ENCODE assay signal across 14 mouse cellular contexts in the genomic region with DNA sequence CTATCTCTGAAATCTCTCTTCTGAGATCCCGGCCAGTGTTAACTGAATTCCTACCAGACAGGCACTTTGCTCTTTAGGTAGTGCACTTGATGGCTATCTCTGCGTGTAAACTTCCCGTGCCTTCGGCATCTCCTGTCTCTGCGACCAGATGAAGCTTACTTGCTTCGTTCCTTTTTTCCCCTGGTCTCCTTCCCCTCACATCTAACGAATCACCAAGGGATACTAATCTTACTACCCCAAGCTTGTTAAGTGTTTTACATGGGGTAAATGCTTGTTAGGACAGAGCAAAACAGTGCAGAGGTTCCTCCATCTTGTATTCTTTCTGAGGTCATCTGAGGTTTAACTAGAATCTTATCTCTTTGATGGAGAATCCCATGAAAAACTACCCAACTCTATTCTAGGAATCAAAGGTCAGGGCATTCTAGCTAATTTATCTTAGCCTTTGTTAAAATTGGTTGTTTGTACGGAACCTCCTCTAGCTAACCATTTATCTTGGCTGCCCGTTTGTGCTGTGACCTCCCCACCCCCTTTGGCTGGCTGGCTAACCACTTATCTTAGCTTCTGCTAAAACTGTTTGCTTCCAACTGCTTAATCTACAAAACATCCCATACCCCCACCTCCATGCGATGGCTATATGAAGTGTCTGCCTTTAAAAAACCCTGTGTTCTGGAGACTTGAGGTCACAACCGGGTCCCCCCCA.
DNase-seq lines count a peak whose midpoint lies in the region; ATAC-seq and TF ChIP-seq lines count a peak whose summit lies in the region.
"Had no signal": no experiment of that assay in that cellular context is flagged by ENCODE, and none has a peak within 500 bp of the region (broad histone marks: within the 10 kb centered on the region; RNA-seq: fewer than 3 reads in every experiment).

No protein-coding gene starts in this region.

- no peaks in the 10 kb centered on the region for H3K36me3 ChIP-seq in liver, adult 2 months (ENCODE audit: control insufficient read depth, insufficient read depth, low read length)
- H3K36me3 ChIP-seq: embryonic facial prominence, embryonic 15.5 days; hindbrain, embryonic 12.5 days had no signal

- H3K79me2 ChIP-seq in liver, adult 2 months (ENCODE audit: control insufficient read depth, insufficient read depth, low read length): no peaks in the 10 kb centered on the region

- H3K4me3 ChIP-seq in liver, adult 2 months (ENCODE audit: insufficient read depth, low read depth, low read length): peak overlapping the region; percentile 30; the same call in 1 of the 2 replicates
- H3K4me3 ChIP-seq: embryonic facial prominence, embryonic 15.5 days; hindbrain, embryonic 12.5 days had no signal

- TF ChIP-seq CTCF in liver, adult 2 months (IDR thresholded peaks at IDR 0.05; ENCODE audit: low read depth, low read length): no peak

- no peak for ATAC-seq in monocyte, adult 5-6 weeks (replicated peaks; ENCODE audit: insufficient number of reproducible peaks, low FRiP score, low TSS enrichment, poor library complexity, severe bottlenecking)
- ATAC-seq: forebrain, embryonic 16.5 days had no signal

- H3K27ac ChIP-seq in liver, adult 2 months (replicated peaks; ENCODE audit: insufficient read depth, low read depth, low read length): peak overlapping the region; percentile 99
- H3K27ac ChIP-seq: embryonic facial prominence, embryonic 15.5 days; hindbrain, embryonic 12.5 days had no signal

- WGBS in liver, adult 2 months: 20% methylated on average over 11 of the region's 11 CpGs

- H3K4me1 ChIP-seq in liver, adult 2 months (ENCODE audit: control insufficient read depth, insufficient read depth, low read length): peaks cover 42% of the 10 kb centered on the region
- H3K4me1 ChIP-seq: hindbrain, embryonic 12.5 days had no signal

- no peak for TF ChIP-seq POLR2A in liver, adult 2 months (IDR thresholded peaks at IDR 0.05; ENCODE audit: extremely low read depth, insufficient read depth, low read length)

- no peaks in the 10 kb centered on the region for H3K27me3 ChIP-seq in liver, adult 2 months (ENCODE audit: control insufficient read depth, insufficient read depth, low read length)
- H3K27me3 ChIP-seq: embryonic facial prominence, embryonic 15.5 days; hindbrain, embryonic 12.5 days had no signal

- DNase-seq in adrenal gland, adult (ENCODE audit: inconsistent age in 2 of 2, low spot score in 1 of 2): peak; percentile 67 to 93
- no peak for DNase-seq in adrenal gland, postnatal 4 days (ENCODE audit: low spot score in 2 of 2)
- peak; percentile 49 for DNase-seq in ovary, postnatal 36 days (ENCODE audit: low spot score)
- DNase-seq in ovary, postnatal 10 days (ENCODE audit: low spot score): no peak
- peak; percentile 97 for DNase-seq in liver, adult 2 months (ENCODE audit: extremely low read depth, low read depth, low spot score)
- DNase-seq in urinary bladder, postnatal 4 days (ENCODE audit: low spot score in 2 of 2): no peak
- DNase-seq in right cerebral cortex, postnatal 10 days (ENCODE audit: low spot score in 2 of 2): no peak
- DNase-seq: cerebellum, postnatal 14 days; gastrocnemius, postnatal 14 days; lung, postnatal 36 days had no signal

- peak overlapping the region; percentile 76; the same call in 1 of the 2 replicates for H3K9ac ChIP-seq in liver, adult 2 months (ENCODE audit: low read depth, low read length)
- H3K9ac ChIP-seq: embryonic facial prominence, embryonic 15.5 days; hindbrain, embryonic 12.5 days had no signal

Comparison
In these comparisons a context has a peak if more than half of its experiments do, and no peak if none do; other contexts are left out.
1. DNase-seq: peak in adrenal gland, adult (2 of 2), ovary, postnatal 36 days (single experiment) and liver, adult 2 months (single experiment); none in adrenal gland, postnatal 4 days (0 of 2), ovary, postnatal 10 days (single experiment), urinary bladder, postnatal 4 days (0 of 2) and right cerebral cortex, postnatal 10 days (0 of 2).